Mouse (Mus musculus) inflammation-experienced regulatory T-cells, adult 6 months (primary cell): ENCODE results near the gene Foxl1. TPM values are rescaled to one million over a fixed set of nuclear protein-coding genes. Genes with fewer than 3 reads are reported as not detected.
A peak's percentile ranks its signal among the peaks of the same experiment; 100 is the strongest.

Source experiments
- ATAC-seq: one replicate; pipeline ENCODE4 v1.8.0; 2017
- polyA plus RNA-seq, 3 experiments: library from polyadenylated mRNA; unstranded; fragments of 100-300 nt; shearing (Covaris generic); gene quantifications; one replicate each; pipeline ENCODE4 v1.2.1; 2017

Gene Foxl1
- not detected for polyA plus RNA-seq

DNA sequence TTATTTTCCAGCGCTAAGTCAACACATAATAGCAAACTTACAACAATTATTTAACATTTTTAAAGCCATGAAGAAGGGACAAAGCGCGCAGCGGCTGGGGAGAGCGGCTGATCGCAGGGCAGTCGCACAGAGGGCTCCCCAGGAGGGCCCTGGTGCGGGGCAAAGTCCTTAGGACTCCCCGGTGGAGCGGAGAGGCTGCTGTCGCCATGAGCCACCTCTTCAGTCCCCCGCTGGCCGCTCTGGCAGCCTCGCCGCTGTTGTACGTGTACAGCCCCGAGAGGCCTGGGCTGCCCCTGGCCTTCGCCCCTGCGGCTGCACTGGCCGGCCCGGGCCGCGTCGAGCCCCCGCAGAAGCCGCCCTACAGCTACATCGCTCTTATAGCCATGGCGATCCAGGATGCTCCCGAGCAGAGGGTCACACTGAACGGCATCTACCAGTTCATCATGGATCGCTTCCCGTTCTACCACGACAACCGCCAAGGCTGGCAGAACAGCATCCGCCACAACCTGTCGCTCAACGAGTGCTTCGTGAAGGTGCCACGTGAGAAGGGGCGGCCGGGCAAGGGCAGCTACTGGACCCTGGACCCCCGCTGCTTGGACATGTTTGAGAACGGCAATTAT, at the start of gene Foxl1:
Gene Foxl1, plus strand, starts transcription at position 185 of the 620 bp plus-strand sequence.
- no peak for ATAC-seq

DNA sequence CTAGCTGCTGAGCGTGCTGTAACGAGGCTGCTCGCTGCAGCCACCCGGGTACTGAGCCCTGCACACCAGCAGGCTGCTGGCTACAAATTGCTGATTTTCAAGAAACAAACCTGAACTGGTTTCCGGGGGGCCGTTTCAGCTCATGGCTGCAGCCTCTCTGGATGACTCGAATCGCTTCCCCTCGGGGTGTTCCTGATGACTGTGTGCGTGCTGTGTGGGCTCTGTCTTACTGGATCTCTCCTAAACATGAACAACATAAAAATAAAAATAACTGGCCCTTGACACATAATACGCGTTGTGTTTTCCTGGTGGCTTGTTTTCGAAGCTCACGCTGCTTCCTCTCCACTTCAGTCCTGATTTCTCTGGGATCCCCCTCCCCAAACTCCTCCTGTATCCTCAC, 49.0 kb upstream of the Foxl1 start:
- ATAC-seq: no peak

- ATAC-seq: no peak
Observed at GRCm38 (mm10) chr8:121079201-121079600, 48.5 kb upstream of the Foxl1 start.

- ATAC-seq: no peak
Observed at GRCm38 (mm10) chr8:121079944-121080343, 47.8 kb upstream of the Foxl1 start.

DNA sequence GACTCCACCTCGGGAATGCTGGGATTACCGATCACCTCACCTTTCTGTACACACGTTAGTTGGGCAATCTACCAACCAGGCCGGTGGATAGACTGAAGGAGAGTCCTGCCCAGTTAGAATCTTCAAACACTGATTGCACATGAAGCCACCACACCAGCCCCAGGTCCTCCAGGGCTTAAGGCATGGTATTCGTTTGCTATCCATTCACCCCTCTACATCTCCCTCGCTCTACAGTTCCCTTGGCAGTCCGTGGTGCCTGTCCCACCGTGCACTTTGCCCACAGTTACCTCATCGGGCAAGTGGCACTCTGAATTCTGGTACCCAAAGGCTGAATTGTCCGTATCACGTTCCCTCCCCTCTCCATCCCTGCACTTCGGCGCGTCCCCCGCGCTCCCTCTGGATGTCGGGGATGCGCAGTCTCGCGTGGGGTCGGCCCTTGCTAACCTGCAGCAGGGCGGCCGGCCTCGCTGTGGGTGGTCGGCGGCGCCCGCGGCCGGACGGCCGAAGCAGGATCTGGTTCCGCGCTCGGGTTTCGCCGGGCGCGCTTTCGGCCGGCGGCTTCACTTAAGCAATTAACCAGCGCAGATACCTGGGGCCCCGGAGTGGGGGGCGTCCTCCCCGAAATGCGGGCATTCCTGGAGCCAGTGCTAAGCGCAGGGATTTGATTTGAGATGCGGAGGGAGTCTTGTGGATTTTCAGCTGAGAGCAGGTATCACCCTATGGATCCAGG, 47.2 kb upstream of the Foxl1 start:
- no peak for ATAC-seq

DNA sequence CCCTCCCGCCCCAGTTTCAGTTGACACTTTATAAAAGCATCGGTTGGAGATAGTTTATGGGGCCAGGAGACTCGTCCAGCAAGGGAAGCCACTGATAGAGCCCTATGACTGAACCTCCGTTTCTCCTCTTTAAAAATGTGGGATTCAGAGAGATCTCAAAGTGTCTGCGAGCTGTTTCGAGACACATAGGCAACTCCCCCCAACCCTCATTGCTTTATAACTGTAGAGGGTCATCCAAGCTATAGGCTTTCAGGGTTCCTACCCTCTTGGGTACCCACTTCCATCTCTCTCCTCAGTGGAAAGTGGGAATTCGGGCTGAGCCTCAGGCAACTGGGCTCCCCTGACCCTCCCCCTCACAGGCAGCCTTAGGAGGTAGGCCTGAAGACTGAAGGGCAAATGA, 46.3 kb upstream of the Foxl1 start:
- ATAC-seq: no peak

- ATAC-seq: no peak
Observed at GRCm38 (mm10) chr8:121082218-121083092, 45.3 kb upstream of the Foxl1 start.

- no peak for ATAC-seq
Observed at GRCm38 (mm10) chr8:121083093-121083935, 44.4 kb upstream of the Foxl1 start.

GRCm38 (mm10) chr8:121083936-121084209, 43.9 kb upstream of the Foxl1 start:
- ATAC-seq: no peak

DNA sequence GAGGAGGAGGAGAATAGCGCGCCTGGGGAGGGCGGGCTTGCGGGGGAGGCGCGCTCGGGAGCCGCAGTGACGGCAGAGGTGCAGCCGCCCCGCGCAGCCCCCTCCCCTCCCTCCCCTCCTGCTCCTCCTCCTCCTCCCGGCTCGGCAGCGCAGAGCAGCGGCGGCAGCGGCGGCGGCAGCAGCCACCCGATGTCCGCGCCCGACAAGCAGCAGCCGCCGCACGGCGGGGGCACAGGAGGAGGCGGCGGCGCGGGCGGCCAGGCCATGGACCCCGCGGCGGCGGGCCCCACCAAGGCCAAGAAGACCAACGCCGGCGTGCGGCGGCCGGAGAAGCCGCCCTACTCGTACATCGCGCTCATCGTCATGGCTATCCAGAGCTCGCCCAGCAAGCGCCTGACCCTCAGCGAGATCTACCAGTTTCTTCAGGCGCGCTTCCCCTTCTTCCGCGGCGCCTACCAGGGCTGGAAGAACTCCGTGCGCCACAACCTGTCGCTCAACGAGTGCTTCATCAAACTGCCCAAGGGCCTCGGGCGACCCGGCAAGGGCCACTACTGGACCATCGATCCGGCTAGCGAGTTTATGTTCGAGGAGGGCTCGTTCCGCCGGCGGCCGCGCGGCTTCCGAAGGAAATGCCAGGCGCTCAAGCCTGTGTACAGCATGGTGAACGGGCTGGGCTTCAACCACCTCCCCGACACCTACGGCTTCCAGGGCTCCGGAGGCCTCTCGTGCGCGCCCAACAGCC, 43.4 kb upstream of the Foxl1 start, which contains the start of gene Foxf1:
Gene Foxf1, plus strand, starts transcription at position 177 of the 742 bp plus-strand sequence.
- no peak for ATAC-seq

DNA sequence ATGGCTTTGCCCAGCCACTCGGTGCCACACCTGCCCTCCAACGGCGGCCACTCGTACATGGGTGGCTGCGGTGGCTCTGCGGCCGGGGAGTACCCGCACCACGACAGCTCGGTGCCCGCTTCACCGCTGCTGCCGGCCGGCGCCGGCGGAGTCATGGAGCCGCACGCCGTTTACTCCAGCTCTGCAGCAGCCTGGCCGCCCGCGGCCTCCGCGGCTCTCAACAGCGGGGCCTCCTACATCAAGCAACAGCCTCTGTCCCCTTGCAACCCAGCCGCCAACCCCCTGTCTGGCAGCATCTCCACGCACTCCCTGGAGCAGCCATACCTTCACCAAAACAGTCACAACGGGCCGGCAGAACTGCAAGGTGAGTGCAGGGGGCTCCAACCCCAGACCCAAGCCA, 42.7 kb upstream of the Foxl1 start:
- ATAC-seq: no peak

DNA sequence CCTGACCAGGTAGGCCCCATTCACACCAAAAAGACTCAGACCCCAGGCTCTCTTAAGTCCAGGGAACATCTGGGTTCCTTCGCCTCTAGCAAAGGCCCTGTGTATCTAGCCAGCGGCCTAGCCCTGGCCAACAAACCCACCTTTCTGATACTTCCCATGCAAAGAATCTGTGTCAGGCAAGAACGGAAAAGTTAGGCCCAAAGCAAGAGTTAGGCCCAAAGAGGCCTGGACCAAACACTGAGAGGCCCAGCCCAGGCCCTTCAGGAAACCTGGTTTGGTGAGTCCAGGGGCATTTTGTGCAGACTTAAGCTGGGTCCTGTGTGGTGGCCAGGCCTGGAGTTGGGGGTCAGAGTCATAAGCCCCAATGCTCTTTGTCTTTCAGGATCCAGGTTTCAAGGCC, 42.2 kb upstream of the Foxl1 start:
- no peak for ATAC-seq

DNA sequence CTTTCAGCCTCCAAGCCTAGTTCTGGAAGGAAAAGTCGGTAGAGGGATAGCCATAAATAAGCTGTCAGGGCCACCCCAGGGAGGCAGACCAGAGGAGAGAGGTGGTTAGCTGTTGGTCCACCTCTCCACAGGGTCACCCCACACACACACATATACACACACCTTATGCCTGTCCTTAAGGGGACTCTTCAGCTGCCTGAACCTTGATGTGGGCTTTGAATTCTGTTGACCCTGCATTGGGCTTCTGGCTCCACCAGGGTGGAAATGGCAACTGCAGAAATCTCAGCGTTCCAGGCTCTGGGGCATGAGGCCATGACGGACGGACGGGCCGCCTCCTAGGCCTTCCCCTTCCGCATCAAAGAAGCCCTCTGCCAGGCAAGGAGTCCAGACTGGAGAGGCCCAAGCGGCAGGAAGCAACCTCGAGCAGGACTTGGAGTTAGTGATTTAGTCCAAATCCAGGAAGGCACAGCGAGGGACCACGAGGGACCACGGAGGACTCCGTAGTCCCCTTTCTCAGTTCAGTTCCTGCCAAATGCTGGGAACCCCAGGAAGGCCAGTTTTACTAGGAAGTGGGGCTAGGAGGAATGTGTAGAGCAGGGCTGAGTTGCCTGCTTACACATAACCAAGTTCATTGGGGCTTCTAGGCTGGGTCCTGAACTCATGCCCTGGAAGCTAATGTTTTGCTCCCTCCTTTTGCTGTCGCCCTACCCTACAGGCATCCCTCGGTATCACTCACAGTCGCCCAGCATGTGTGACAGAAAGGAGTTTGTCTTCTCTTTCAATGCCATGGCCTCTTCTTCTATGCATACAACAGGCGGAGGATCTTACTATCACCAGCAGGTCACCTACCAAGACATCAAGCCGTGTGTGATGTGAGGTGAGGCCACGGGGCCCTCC, 41.5 kb upstream of the Foxl1 start:
- no peak for ATAC-seq

GRCm38 (mm10) chr8:121088281-121088680, 39.5 kb upstream of the Foxl1 start:
- no peak for ATAC-seq

DNA sequence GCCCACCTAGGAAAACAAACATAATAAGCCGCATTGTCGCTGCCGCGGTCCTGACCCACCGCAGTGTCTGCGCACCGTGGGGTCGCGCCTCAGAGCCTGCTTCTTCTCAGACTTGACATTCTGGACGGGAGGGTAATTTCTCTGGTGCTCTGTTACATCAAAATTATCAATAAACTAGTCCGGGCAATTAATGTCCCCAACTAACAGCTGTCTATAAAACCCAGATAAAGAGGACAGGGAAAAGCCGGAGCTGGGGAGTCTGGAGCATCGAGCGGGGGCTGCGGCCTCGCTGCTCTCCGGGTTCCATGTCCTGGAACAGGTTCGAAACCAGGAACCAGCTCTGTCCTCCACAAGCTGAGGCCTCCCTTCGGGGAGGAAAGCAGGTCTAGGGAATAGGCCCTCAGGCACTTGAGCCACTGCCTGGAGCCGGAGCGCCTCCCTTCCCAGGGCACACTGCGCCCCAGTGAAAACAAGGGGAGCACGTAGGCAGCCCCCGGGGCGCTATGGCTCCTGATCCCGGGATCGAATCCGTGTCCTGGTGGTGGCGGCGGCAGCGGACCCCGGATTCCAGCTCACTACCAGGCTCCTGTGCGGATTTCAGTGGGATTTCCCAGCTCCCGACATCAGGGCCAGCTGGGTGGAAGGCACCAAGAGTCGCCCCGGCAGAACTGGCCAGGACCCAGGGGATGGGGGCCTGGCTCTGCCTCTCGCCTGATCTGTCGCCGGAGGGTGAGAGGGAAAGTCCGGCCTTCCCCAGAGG, 38.7 kb upstream of the Foxl1 start:
- no peak for ATAC-seq

GRCm38 (mm10) chr8:121089631-121090380, 37.9 kb upstream of the Foxl1 start:
- ATAC-seq: no peak

DNA sequence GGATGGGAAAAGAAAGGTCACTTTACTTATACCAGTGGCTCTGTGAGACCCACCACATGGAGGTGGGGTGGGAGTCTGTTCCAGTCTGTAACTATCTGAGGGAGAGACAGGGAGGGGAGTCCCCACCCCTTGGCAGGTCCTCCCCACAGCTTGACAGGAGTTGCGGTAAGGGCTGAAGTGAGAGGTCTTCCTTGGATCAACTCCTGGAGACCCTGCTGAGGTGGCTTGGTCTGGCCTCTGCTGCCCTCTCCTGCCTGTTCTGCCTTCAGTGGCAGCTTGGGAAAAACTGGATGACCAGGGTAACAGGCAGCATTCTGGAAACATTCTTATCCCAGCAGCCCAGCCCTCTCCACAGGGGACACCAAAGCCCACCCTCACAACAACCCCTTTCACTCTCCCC, 37.0 kb upstream of the Foxl1 start:
- no peak for ATAC-seq

DNA sequence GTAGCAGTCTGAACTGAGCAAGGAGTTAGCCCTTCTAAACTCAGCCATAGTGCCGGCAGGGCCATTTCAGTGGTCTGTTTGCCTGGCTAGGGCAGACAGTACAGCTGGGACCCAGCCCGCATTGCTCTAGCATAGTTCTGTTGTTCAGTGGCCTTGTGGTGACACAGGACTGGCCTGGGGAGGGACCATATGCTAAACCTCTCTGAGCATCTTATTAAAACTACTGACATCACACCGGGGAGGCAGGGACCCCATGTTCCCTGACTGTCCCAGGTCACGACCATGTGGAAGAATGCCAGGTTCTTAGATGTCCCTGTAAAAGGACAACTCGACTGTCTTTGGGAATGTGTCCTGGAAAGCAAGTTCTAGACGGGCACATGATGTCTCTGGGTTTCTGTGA, 35.6 kb upstream of the Foxl1 start:
- no peak for ATAC-seq

- ATAC-seq: peak; percentile 69
Observed at GRCm38 (mm10) chr8:121092627-121093026, 35.1 kb upstream of the Foxl1 start.
